Mouse (Mus musculus) neural tube, embryonic 11.5 days (tissue): ENCODE measurements around the gene Raver2. TPM values are rescaled to one million over a fixed set of nuclear protein-coding genes. Genes with fewer than 3 reads are reported as not detected.

Experiments
- ATAC-seq: fragments of 200-750 bp; cut with Nextera tagmentation; 2 replicates; pipeline ENCODE4 v1.8.0; 2017; ENCODE audit warnings: moderate number of reproducible peaks, mild to moderate bottlenecking, moderate TSS enrichment, moderate library complexity; ENCODE audit not compliant: insufficient read depth, low FRiP score, low TSS enrichment
- DNase-seq: peaks from one replicate; pipeline ENCODE4 v3.0.0-alpha.2; 2015; ENCODE audit warnings: low spot score
- H3K27ac ChIP-seq: fragments of 300-500 bp; sonication (generic); 2 replicates; pipeline ENCODE4 v1.5.1; 2014; ENCODE audit warnings: low read depth, mild to moderate bottlenecking, low read length
- H3K27me3 ChIP-seq: fragments of 300-500 bp; sonication (generic); 2 replicates; pipeline ENCODE4 v1.6.1; 2014; ENCODE audit warnings: mild to moderate bottlenecking, low read length, mixed read lengths; ENCODE audit not compliant: control insufficient read depth, insufficient read depth
- H3K36me3 ChIP-seq: fragments of 300-500 bp; sonication (generic); 2 replicates; pipeline ENCODE4 v1.6.1; 2014; ENCODE audit warnings: mild to moderate bottlenecking, low read length, moderate library complexity, mixed read lengths; ENCODE audit not compliant: control insufficient read depth, insufficient read depth
- H3K4me1 ChIP-seq: fragments of 300-500 bp; sonication (generic); 2 replicates; pipeline ENCODE4 v1.6.1; 2014; ENCODE audit warnings: low read length, mixed read lengths; ENCODE audit not compliant: control insufficient read depth, insufficient read depth
- H3K4me2 ChIP-seq: fragments of 300-500 bp; sonication (generic); 2 replicates; pipeline ENCODE4 v1.6.1; 2014; ENCODE audit warnings: low read depth, mild to moderate bottlenecking, moderate library complexity
- H3K4me3 ChIP-seq: fragments of 300-500 bp; sonication (generic); 2 replicates; pipeline ENCODE4 v1.5.1; 2014; ENCODE audit warnings: low read depth, low read length
- H3K9ac ChIP-seq: fragments of 300-500 bp; sonication (generic); 2 replicates; pipeline ENCODE4 v1.6.1; 2014; ENCODE audit warnings: mild to moderate bottlenecking, low read length
- H3K9me3 ChIP-seq: fragments of 300-500 bp; sonication (generic); 2 replicates; pipeline ENCODE4 v1.6.1; 2016; ENCODE audit warnings: low read length; ENCODE audit not compliant: control insufficient read depth
- WGBS: fragments of 180-500 bp; shearing (Covaris S2); extraction: QIAGEN DNeasy Blood & Tissue Kit; methylation state at CpG from one replicate; pipeline ENCODE4 v1.1.7; 2014; 5-methylcytosine and 5-hydroxymethylcytosine counted together
- polyA plus RNA-seq: library from polyadenylated mRNA; unstranded; fragments of >200 nt; fragmentation: Nextera tagmentation; extraction: Ambion mirVana; gene quantifications from 2 replicates; pipeline ENCODE4 v1.2.1, GENCODE M21; 2014

Raver2 gene
- polyA plus RNA-seq, 1 experiment from 2014 or later = 11.0 TPM

- Histone ChIP-seq H3K36me3 (no peaks in the 10 kb centered on the region; the same call in none of the 2 replicates), H3K4me1 (no peaks in the 10 kb centered on the region)
Measured at GRCm38 (mm10) chr4:101158282-101158681, 89.5 kb downstream of the Raver2 start.

DNA sequence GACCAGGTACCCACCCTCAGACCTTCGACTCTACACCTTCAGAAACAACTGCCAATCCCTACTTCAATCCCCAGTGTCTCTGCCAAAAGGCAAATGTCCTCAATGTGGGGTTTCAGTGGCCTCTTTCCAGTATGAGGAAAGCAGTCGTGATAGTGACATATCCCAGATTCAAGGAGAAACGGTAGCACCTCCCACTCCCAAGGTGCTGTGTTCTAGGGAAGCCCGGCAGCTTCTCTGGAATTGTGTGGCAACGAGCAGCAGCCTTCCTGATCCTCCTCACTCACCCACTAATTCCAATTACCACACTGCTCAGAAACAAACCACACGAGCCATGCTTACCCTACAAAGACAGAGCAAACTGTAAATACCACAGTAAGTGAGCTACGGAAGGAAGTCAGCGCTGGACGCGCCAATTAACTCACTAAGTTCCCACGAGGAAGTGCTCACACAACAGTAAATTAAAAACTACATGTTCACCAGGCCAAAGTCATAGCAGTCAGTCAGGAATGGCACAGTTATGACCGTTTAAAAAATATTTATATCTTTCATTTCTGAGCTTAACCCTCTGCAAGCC is 90.5 kb downstream of the Raver2 start:
- H3K4me3 ChIP-seq = no peak overlapping the region
- H3K27me3 ChIP-seq = no peaks in the 10 kb centered on the region
- DNase-seq (no peak), ATAC-seq (no peak)
- 84% methylated on average over 12 of the region's 12 CpGs for WGBS
- H3K27ac ChIP-seq = no peak overlapping the region
- H3K9me3 ChIP-seq = no peaks in the 10 kb centered on the region
- H3K4me2 ChIP-seq = no peak overlapping the region
- H3K9ac ChIP-seq = no peak overlapping the region
- no peaks in the 10 kb centered on the region for H3K4me1 ChIP-seq
- no peaks in the 10 kb centered on the region; the same call in none of the 2 replicates for H3K36me3 ChIP-seq

More at GRCm38 (mm10) chr4:101158282-101158681, 89.5 kb downstream of the Raver2 start:
- DNase-seq (no peak), ATAC-seq (no peak)
- H3K4me2 ChIP-seq = no peak overlapping the region
- H3K27me3 ChIP-seq = no peaks in the 10 kb centered on the region
- H3K27ac ChIP-seq = no peak overlapping the region
- H3K9ac ChIP-seq = no peak overlapping the region
- 93% methylated on average over 6 of the region's 6 CpGs for WGBS
- H3K9me3 ChIP-seq = no peaks in the 10 kb centered on the region
- no peak overlapping the region for H3K4me3 ChIP-seq

DNA sequence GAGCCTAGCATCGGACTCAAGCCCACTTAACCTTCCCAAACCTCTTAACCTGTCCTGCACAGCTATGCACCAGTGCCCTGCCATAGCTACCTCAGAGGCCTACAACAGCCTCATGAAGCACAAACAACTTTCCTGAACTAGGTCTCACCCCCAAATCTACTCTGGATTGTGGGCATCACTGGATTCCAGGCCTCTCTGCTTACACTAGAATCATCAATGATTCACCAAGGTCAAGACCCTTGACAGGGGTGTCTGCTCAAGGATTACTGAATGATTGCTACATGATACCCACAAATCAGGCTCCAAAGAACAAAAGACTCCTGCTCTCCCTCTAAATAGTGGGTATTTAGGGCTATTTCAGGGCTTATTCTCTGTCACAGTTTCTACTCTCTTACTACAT is 92.0 kb downstream of the Raver2 start:
- 96% methylated on average over 1 of the region's 1 CpGs for WGBS

GRCm38 (mm10) chr4:101164189-101164588 is 95.4 kb downstream of the Raver2 start:
- WGBS = 91% methylated on average over 2 of the region's 2 CpGs
- no peak overlapping the region for H3K4me3 ChIP-seq
- H3K4me2 ChIP-seq = no peak overlapping the region
- no peaks in the 10 kb centered on the region for H3K4me1 ChIP-seq
- no peaks in the 10 kb centered on the region for H3K9me3 ChIP-seq
- H3K9ac ChIP-seq = no peak overlapping the region
- no peak overlapping the region for H3K27ac ChIP-seq
- H3K36me3 ChIP-seq = no peaks in the 10 kb centered on the region
- H3K27me3 ChIP-seq = no peaks in the 10 kb centered on the region
- no peak for ATAC-seq
- no peak for DNase-seq

More for the DNA sequence above, 92.0 kb downstream of the Raver2 start:
- Histone ChIP-seq H3K9ac (no peak overlapping the region), H3K4me3 (no peak overlapping the region), H3K27me3 (no peaks in the 10 kb centered on the region), H3K9me3 (no peaks in the 10 kb centered on the region), H3K27ac (no peak overlapping the region), H3K4me1 (no peaks in the 10 kb centered on the region), H3K4me2 (no peak overlapping the region), H3K36me3 (no peaks in the 10 kb centered on the region; the same call in none of the 2 replicates)
- no peak for ATAC-seq
- DNase-seq = no peak

- Histone ChIP-seq H3K36me3 (no peaks in the 10 kb centered on the region), H3K9ac (no peak overlapping the region), H3K4me1 (no peaks in the 10 kb centered on the region), H3K4me3 (no peak overlapping the region), H3K9me3 (no peaks in the 10 kb centered on the region), H3K27me3 (no peaks in the 10 kb centered on the region), H3K4me2 (no peak overlapping the region), H3K27ac (no peak overlapping the region)
- DNase-seq (no peak), ATAC-seq (no peak)
- WGBS = 94% methylated on average over 2 of the region's 2 CpGs
Measured at GRCm38 (mm10) chr4:101164673-101165072, 95.9 kb downstream of the Raver2 start.

DNA sequence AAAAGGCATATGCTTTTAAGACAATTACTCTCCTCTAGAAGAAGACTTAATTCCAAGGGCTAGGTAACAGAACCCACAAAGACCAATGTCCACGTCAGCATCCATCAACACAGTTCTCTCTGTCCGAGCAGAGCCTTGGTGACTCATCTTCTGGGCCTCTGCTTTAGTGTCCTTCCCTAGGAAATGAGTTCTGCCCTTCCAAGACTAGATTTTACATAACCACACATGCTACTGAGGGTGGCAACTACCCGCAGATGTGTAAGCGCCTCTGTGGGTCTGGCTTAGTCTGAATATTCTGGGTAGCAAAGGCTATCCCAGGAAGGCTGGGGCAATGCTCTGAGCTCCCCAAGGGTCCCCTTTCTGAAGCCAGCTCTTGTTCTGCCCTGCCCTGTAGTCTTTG is 97.0 kb downstream of the Raver2 start:
- H3K9ac ChIP-seq = no peak overlapping the region
- no peak for ATAC-seq

DNA sequence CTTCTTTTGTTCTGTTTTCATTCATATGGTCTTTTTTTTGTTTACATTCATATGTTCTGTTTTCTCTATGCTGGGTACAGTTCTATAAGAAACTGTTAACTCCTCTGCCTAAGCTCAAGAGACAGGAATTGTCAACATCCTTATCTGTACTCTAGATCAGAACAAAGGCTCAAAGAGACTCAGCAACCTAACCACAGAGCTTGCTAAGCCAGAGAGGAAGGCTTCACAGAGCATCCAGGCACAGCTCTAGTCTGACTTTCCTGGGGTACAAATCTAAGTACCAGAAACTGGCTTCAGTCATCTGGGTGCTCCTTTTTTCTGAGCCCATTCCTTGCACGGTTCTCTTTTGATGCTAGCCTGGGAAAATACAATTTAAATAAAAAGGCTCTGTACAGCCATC is 99.0 kb downstream of the Raver2 start:
- ATAC-seq (no peak), DNase-seq (no peak)
- Histone ChIP-seq H3K4me1 (no peaks in the 10 kb centered on the region), H3K4me2 (no peak overlapping the region), H3K9me3 (no peaks in the 10 kb centered on the region), H3K27ac (no peak overlapping the region), H3K36me3 (no peaks in the 10 kb centered on the region), H3K27me3 (no peaks in the 10 kb centered on the region), H3K4me3 (no peak overlapping the region), H3K9ac (no peak overlapping the region)
- WGBS = 83% methylated on average over 1 of the region's 1 CpGs

More for the DNA sequence above, 97.0 kb downstream of the Raver2 start:
- H3K4me3 ChIP-seq = no peak overlapping the region
- no peaks in the 10 kb centered on the region for H3K9me3 ChIP-seq
- no peak for DNase-seq
- WGBS = 87% methylated on average over 4 of the region's 4 CpGs
- no peaks in the 10 kb centered on the region for H3K27me3 ChIP-seq
- H3K4me1 ChIP-seq = no peaks in the 10 kb centered on the region
- no peaks in the 10 kb centered on the region for H3K36me3 ChIP-seq
- no peak overlapping the region for H3K27ac ChIP-seq
- H3K4me2 ChIP-seq = no peak overlapping the region

DNA sequence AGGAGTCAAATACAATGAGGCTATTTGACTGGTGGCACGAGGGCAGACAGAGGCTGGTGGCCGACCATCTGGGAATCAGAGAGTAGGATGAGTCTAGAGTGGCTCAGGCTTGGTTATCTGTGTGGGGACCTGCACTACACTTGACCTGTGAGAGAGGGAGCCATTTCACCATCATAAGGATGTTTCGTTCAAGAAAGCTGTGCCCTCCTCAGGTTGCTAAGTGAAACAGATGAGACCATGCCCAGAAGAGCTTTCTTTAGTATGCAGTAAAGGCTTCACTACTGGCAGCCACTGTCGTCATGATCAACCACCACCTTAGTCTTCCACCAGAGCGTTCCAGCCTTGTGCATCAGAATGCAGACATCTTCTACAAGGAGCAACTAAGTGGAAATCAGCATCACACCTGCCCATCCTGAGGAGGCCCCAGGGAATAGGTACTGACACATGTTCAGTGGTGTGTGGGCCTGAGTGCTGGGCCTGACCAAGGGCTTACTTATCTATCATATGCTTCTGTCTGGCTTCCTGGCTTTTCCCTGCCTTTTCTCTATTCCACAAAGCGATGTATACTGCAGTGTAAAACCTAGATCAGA is 99.5 kb downstream of the Raver2 start:
- DNase-seq (peak; percentile 36), ATAC-seq (0 out of 2 replicates have a peak, but pooled peaks have one; percentile 48)
- no peak overlapping the region for H3K4me2 ChIP-seq
- no peak overlapping the region for H3K4me3 ChIP-seq
- no peaks in the 10 kb centered on the region for H3K9me3 ChIP-seq
- H3K36me3 ChIP-seq = no peaks in the 10 kb centered on the region
- H3K9ac ChIP-seq = no peak overlapping the region
- no peaks in the 10 kb centered on the region for H3K27me3 ChIP-seq
- whole genome bisulfite sequencing = 56% methylated on average over 6 of the region's 6 CpGs
- H3K27ac ChIP-seq = no peak overlapping the region
- H3K4me1 ChIP-seq = no peaks in the 10 kb centered on the region

DNA sequence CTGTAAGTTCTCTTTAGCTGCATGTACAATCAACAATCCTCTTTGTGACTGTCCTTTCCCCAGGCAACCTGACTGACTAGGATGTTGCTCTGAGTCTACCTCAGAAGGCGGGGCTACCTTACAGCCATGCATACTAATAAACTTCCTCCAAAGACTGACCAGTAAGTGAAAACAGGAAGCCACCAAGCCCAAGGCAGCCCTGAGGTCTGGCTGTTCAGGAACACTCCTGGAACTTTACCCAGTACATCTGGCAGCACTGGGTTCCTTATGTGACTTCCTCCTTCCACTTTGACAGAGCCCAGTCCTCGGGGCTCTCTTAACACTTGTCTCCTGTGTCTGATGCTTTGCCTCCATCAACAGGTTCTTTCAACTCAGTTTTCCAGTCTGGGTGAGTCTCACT is 104.0 kb downstream of the Raver2 start:
- no peaks in the 10 kb centered on the region; the same call in 1 of the 2 replicates for H3K36me3 ChIP-seq
- H3K27ac ChIP-seq = no peak overlapping the region
- no peak for ATAC-seq
- no peak overlapping the region for H3K4me3 ChIP-seq
- no peak overlapping the region for H3K4me2 ChIP-seq
- H3K4me1 ChIP-seq = no peaks in the 10 kb centered on the region
- no peaks in the 10 kb centered on the region for H3K9me3 ChIP-seq
- H3K9ac ChIP-seq = no peak overlapping the region
- DNase-seq = no peak
- WGBS = 76% methylated on average over 2 of the region's 2 CpGs
- H3K27me3 ChIP-seq = no peaks in the 10 kb centered on the region
